In genomic region chr9:101972314-101972713, GRCm38 (mm10) we compare ENCODE assay signal across 13 mouse cellular contexts.
DNase-seq lines count a peak whose midpoint lies in the region; ATAC-seq lines count a peak whose summit lies in the region.
"Had no signal": no experiment of that assay in that cellular context is flagged by ENCODE, and none has a peak within 500 bp of the region (broad histone marks: within the 10 kb centered on the region; RNA-seq: fewer than 3 reads in every experiment).

No protein-coding gene starts in this region.

- ATAC-seq in megakaryocyte, adult 5-6 weeks (ENCODE audit: poor library complexity, severe bottlenecking) = peak; percentile 44
- no peak for ATAC-seq in megakaryocyte-erythroid progenitor cell, adult 5-6 weeks (replicated peaks; ENCODE audit: low FRiP score, low TSS enrichment, poor library complexity, severe bottlenecking)
- ATAC-seq: forebrain, embryonic 16.5 days; hindbrain, postnatal 0 days had no signal

- peak; percentile 9 for DNase-seq in kidney, postnatal 10 days
- DNase-seq in kidney, postnatal 14 days = no peak
- DNase-seq in T-cell, adult 2 months (ENCODE audit: low spot score) = peak; percentile 35
- DNase-seq in thymus, postnatal 25 days = peak; percentile 12
- no peak for DNase-seq in c-Kit-positive CD71-positive TER-119-positive erythroid progenitor cells, embryonic 14.5 days (ENCODE audit: low spot score)
- DNase-seq: adrenal gland, adult 2 months; kidney, adult 2 months; kidney, postnatal 36 days; right cerebral cortex, postnatal 25 days had no signal

Comparison
In these comparisons a context has a peak if more than half of its experiments do, and no peak if none do; other contexts are left out.
1. DNase-seq: peak in kidney, postnatal 10 days (single experiment), T-cell, adult 2 months (single experiment) and thymus, postnatal 25 days (single experiment); none in kidney, postnatal 14 days (single experiment) and c-Kit-positive CD71-positive TER-119-positive erythroid progenitor cells, embryonic 14.5 days (single experiment).